Mouse (Mus musculus) testis, adult 2 months (tissue): ENCODE measurements around the gene Sumf1.

Experiments
- CTCF ChIP-seq: fragments of 200-500 bp; IDR thresholded peaks from 2 replicates; pipeline ENCODE4 v1.5.1; 2012; ENCODE audit warnings: low read depth, mild to moderate bottlenecking, inconsistent platforms, low read length, moderate library complexity; ENCODE audit not compliant: control insufficient read depth, insufficient read depth, insufficient replicate concordance
- POLR2A ChIP-seq: fragments of 200-500 bp; IDR thresholded peaks from 2 replicates; pipeline ENCODE4 v1.6.1; 2012; ENCODE audit warnings: low read depth, mild to moderate bottlenecking, inconsistent platforms, low read length, moderate library complexity; ENCODE audit not compliant: control insufficient read depth

DNA sequence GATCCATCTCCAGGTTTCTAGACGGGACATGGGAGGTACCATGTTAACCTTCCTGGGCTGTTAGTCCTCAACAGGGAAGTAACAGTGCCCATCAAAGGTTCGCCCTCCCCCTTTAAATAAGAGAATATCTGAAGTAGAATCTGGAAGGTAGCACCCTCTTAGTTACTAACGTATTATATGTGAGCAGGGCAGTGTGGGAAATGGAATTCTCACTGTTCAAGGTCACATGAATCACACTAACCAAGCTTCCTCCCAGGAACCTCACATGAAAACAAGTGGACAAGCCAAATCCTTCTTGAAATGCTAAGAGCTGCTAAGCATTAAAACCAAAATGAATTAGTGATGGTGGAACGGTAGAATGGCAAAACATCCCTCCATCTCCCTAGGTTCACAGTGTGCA is 38.7 kb downstream of the Sumf1 start:
- TF ChIP-seq CTCF (no peak), POLR2A (no peak)
